Mouse (Mus musculus): ENCODE measurements around the gene Gm45015. TPM values are rescaled to one million over a fixed set of nuclear protein-coding genes. Genes with fewer than 3 reads are reported as not detected.

Gene Gm45015
- total and polyA plus RNA-seq, 2 experiments from 2014 or later = not detected

DNA sequence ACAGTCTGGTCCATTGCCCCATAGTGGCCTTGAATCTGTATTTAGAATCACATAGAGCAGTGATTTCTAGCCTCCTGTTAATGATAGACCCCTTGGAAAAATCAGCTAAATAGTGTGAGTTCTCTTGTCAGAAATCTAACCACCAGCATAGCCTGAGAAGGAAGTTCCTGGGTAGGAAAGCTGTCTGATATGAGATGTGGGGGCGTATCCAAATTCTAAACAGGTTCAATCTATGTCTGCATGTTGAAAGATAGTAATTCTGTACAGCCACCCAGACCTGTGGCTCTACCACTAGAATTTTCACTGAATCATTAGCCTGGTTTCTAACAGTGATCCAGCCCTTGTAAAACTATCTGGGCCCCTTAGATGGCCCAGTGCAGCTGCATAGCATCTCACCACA is 7.2 kb upstream of the Gm45015 start:
- Histone ChIP-seq H3K9ac (replicated peaks; ENCODE audit: low read length) (no peak overlapping the region), H3K27me3 (ENCODE audit: insufficient read depth, low read length) (no peaks in the 10 kb centered on the region), H3K36me3 (ENCODE audit: insufficient read depth, low read length) (no peaks in the 10 kb centered on the region), H3K4me1 (ENCODE audit: insufficient read depth, low read length) (no peaks in the 10 kb centered on the region), H3K4me3 (ENCODE audit: low read length) (no peak overlapping the region), H3K9me3 (ENCODE audit: low read length) (no peaks in the 10 kb centered on the region), H3K27ac (no peak overlapping the region), H3K4me2 (ENCODE audit: low read depth, low read length) (peak overlapping the region; percentile 60)
- 81% methylated on average over 1 of the region's 1 CpGs for WGBS
- TF ChIP-seq CTCF (IDR thresholded peaks at IDR 0.05; ENCODE audit: low read depth) = no peak
- ATAC-seq (no peak), DNase-seq (ENCODE audit: low spot score) (no peak)

DNA sequence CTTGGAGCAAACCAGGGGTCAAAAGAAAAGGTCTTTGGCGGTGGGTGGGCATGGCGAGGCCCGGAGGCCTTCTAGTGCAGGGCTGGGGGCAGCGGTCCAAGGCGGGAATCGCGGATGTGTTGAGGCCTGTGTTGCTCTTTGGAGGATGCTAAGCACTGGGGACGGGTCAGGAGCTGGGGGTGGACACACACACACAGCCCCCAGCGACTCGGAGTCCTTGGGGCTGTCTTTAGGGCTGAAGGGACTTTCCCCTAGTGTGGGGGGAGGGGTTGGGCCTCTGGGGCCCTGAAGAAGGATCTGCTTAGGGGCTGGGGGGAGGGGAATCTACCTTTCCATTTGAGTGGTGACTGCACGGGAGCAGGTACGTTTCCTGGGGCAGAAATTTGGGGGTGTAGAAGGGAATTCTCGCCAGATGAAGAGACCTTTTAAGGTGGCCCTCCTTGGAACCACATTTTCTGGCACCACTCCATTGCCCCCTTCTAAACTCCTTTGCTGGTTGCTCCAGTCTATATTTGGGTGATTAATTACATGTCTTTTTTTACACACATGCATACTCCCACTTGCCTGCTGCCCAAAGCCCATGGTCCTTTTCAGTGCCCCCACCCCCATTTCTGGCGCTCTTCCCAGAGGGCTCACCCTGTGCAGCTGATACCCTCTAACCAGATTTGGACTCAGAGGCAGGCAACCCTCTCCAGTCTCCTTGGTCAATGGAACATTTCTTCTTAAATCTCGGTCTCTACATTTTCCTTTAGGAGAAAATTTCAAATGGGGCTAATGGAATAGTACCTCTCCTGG is 6.5 kb upstream of the Gm45015 start:
- Histone ChIP-seq H3K36me3 (ENCODE audit: insufficient read depth, low read length) (no peaks in the 10 kb centered on the region), H3K27ac (peak overlapping the region; percentile 80), H3K9me3 (ENCODE audit: low read length) (no peaks in the 10 kb centered on the region), H3K4me1 (ENCODE audit: insufficient read depth, low read length) (no peaks in the 10 kb centered on the region), H3K27me3 (ENCODE audit: insufficient read depth, low read length) (no peaks in the 10 kb centered on the region), H3K9ac (replicated peaks; ENCODE audit: low read length) (peak overlapping the region; percentile 66), H3K4me3 (ENCODE audit: low read length) (peak overlapping the region; percentile 53), H3K4me2 (ENCODE audit: low read depth, low read length) (peak overlapping the region; percentile 60)
- TF ChIP-seq CTCF (IDR thresholded peaks at IDR 0.05; ENCODE audit: low read depth) = no peak
- ATAC-seq = peak; percentile 71
- 28% methylated on average over 15 of the region's 15 CpGs for WGBS
- peak; percentile 30 for DNase-seq (ENCODE audit: low spot score)

- 30% methylated on average over 37 of the region's 37 CpGs for WGBS
- TF ChIP-seq CTCF (IDR thresholded peaks at IDR 0.05; ENCODE audit: low read depth) = no peak
- peak within 1 kb of the TSS; percentile 60 for H3K4me2 ChIP-seq (ENCODE audit: low read depth, low read length)
- ATAC-seq (peak; percentile 97), DNase-seq (ENCODE audit: low spot score) (peak; percentile 81)
- H3K9ac ChIP-seq (replicated peaks; ENCODE audit: low read length) = peak within 1 kb of the TSS; percentile 66
- peak within 1 kb of the TSS; percentile 53 for H3K4me3 ChIP-seq (ENCODE audit: low read length)
- H3K9me3 ChIP-seq (ENCODE audit: low read length) = no peaks in the 10 kb centered on the region
- no peaks in the 10 kb centered on the region for H3K4me1 ChIP-seq (ENCODE audit: insufficient read depth, low read length)
- peak within 1 kb of the TSS; percentile 80 for H3K27ac ChIP-seq
- no peaks in the 10 kb centered on the region for H3K36me3 ChIP-seq (ENCODE audit: insufficient read depth, low read length)
- no peaks in the 10 kb centered on the region for H3K27me3 ChIP-seq (ENCODE audit: insufficient read depth, low read length)
These were observed 5.8 kb upstream of the Gm45015 start, which contains the start of gene Zfp275 for GRCm38 (mm10) chrX:73342483-73342895. Zfp275 (plus strand) TSS chrX:73342621.

GRCm38 (mm10) chrX:73342068-73342467 is 5.4 kb upstream of the Gm45015 start:
- DNase-seq (ENCODE audit: low spot score) (no peak), ATAC-seq (peak; percentile 44)
- H3K27ac ChIP-seq = peak overlapping the region; percentile 80; the same call in 1 of the 2 replicates
- no peaks in the 10 kb centered on the region for H3K4me1 ChIP-seq (ENCODE audit: insufficient read depth, low read length)
- H3K9me3 ChIP-seq (ENCODE audit: low read length) = no peaks in the 10 kb centered on the region
- peak overlapping the region; percentile 66; the same call in 1 of the 2 replicates for H3K9ac ChIP-seq (replicated peaks; ENCODE audit: low read length)
- H3K27me3 ChIP-seq (ENCODE audit: insufficient read depth, low read length) = no peaks in the 10 kb centered on the region
- peak overlapping the region; percentile 60 for H3K4me2 ChIP-seq (ENCODE audit: low read depth, low read length)
- H3K4me3 ChIP-seq (ENCODE audit: low read length) = peak overlapping the region; percentile 53
- 42% methylated on average over 3 of the region's 3 CpGs for WGBS
- no peaks in the 10 kb centered on the region for H3K36me3 ChIP-seq (ENCODE audit: insufficient read depth, low read length)
- no peak for TF ChIP-seq CTCF (IDR thresholded peaks at IDR 0.05; ENCODE audit: low read depth)

GRCm38 (mm10) chrX:73341473-73341872 is 4.8 kb upstream of the Gm45015 start:
- ATAC-seq (no peak), DNase-seq (ENCODE audit: low spot score) (no peak)
- no peaks in the 10 kb centered on the region for H3K4me1 ChIP-seq (ENCODE audit: insufficient read depth, low read length)
- H3K27me3 ChIP-seq (ENCODE audit: insufficient read depth, low read length) = no peaks in the 10 kb centered on the region
- 61% methylated on average over 1 of the region's 1 CpGs for WGBS
- no peaks in the 10 kb centered on the region for H3K9me3 ChIP-seq (ENCODE audit: low read length)
- no peak overlapping the region for H3K27ac ChIP-seq
- no peaks in the 10 kb centered on the region for H3K36me3 ChIP-seq (ENCODE audit: insufficient read depth, low read length)
- no peak for TF ChIP-seq CTCF (IDR thresholded peaks at IDR 0.05; ENCODE audit: low read depth)
- no peak overlapping the region for H3K4me3 ChIP-seq (ENCODE audit: low read length)
- H3K9ac ChIP-seq (replicated peaks; ENCODE audit: low read length) = no peak overlapping the region
- no peak overlapping the region for H3K4me2 ChIP-seq (ENCODE audit: low read depth, low read length)

- no peak for TF ChIP-seq CTCF (IDR thresholded peaks at IDR 0.05; ENCODE audit: low read depth)
- Histone ChIP-seq H3K4me3 (ENCODE audit: low read length) (no peak overlapping the region), H3K4me1 (ENCODE audit: insufficient read depth, low read length) (no peaks in the 10 kb centered on the region), H3K27ac (no peak overlapping the region), H3K27me3 (ENCODE audit: insufficient read depth, low read length) (no peaks in the 10 kb centered on the region), H3K36me3 (ENCODE audit: insufficient read depth, low read length) (no peaks in the 10 kb centered on the region), H3K9ac (replicated peaks; ENCODE audit: low read length) (no peak overlapping the region), H3K4me2 (ENCODE audit: low read depth, low read length) (no peak overlapping the region), H3K9me3 (ENCODE audit: low read length) (no peaks in the 10 kb centered on the region)
- ATAC-seq (0 out of 2 replicates have a peak, but pooled peaks have one; percentile 24), DNase-seq (ENCODE audit: low spot score) (peak; percentile 4)
These were observed 3.1 kb downstream of the Gm45015 start for GRCm38 (mm10) chrX:73333548-73333947.

- 80% methylated on average over 2 of the region's 2 CpGs for WGBS
- Histone ChIP-seq H3K9ac (replicated peaks; ENCODE audit: low read length) (no peak overlapping the region), H3K4me3 (ENCODE audit: low read length) (no peak overlapping the region), H3K9me3 (ENCODE audit: low read length) (no peaks in the 10 kb centered on the region), H3K4me2 (ENCODE audit: low read depth, low read length) (no peak overlapping the region), H3K4me1 (ENCODE audit: insufficient read depth, low read length) (no peaks in the 10 kb centered on the region), H3K36me3 (ENCODE audit: insufficient read depth, low read length) (no peaks in the 10 kb centered on the region), H3K27ac (no peak overlapping the region), H3K27me3 (ENCODE audit: insufficient read depth, low read length) (no peaks in the 10 kb centered on the region)
- ATAC-seq = no peak
- no peak for TF ChIP-seq CTCF (IDR thresholded peaks at IDR 0.05; ENCODE audit: low read depth)
- no peak for DNase-seq (ENCODE audit: low spot score)
These were observed 9.4 kb downstream of the Gm45015 start for GRCm38 (mm10) chrX:73327215-73327614.

All from hindbrain, postnatal 0 days (tissue).